Mouse (Mus musculus) heart, adult 2 months (tissue): ENCODE data around the gene Jtb.

Experiments
- CTCF ChIP-seq: fragments of 200-600 bp; IDR thresholded peaks from 2 replicates; pipeline ENCODE4 v1.8.1; 2022; ENCODE audit warnings: antibody characterized with exemption, mild to moderate bottlenecking, moderate library complexity
- POLR2A ChIP-seq: fragments of 200-500 bp; IDR thresholded peaks from 2 replicates; pipeline ENCODE4 v1.6.1; 2011; ENCODE audit warnings: mild to moderate bottlenecking, low read depth, low read length, control low read depth; ENCODE audit not compliant: insufficient read depth

GRCm38 (mm10) chr3:90255194-90255565, 23.8 kb downstream of the Jtb start:
- TF ChIP-seq CTCF (no peak), POLR2A (no peak)
